Mouse (Mus musculus) myocyte (in vitro differentiated cells): ENCODE data around the gene Med24.

Source experiments
- MAX ChIP-seq: IDR thresholded peaks from one replicate; pipeline ENCODE4 v1.6.1; 2011; ENCODE audit warnings: low read depth, mild to moderate bottlenecking, control low read depth
- MYOD1 ChIP-seq, 3 experiments: IDR thresholded peaks; one replicate each; pipeline ENCODE4 v1.6.1; 2011; ENCODE audit warnings: control low read depth in 2 of 3, low read depth in 2 of 3, mild to moderate bottlenecking in 2 of 3, moderate library complexity in 1 of 3; ENCODE audit not compliant: insufficient read length in 2 of 3, control insufficient read depth in 1 of 3
- POLR2A ChIP-seq: IDR thresholded peaks from one replicate; pipeline ENCODE4 v1.6.1; 2011; ENCODE audit warnings: low read depth, mild to moderate bottlenecking, control low read depth, moderate library complexity; ENCODE audit not compliant: insufficient read length

- no peak for TF ChIP-seq MAX
- no peak for TF ChIP-seq MYOD1 (IDR thresholded peaks at IDR 0.05; ENCODE audit: control insufficient read depth in 1 of 3, insufficient read length in 2 of 3, low read depth in 2 of 3)
- no peak for TF ChIP-seq POLR2A
These were observed 13.3 kb downstream of the Med24 start for GRCm38 (mm10) chr11:98715946-98716345.
